Comparison of ENCODE assay signal across 8 mouse cellular contexts in genomic region chr13:30974247-30974630, GRCm38 (mm10). TPM values are rescaled to one million over a fixed set of nuclear protein-coding genes. Genes with fewer than 3 reads are reported as not detected.
DNase-seq lines count a peak whose midpoint lies in the region; ATAC-seq and TF ChIP-seq lines count a peak whose summit lies in the region.

No protein-coding gene starts in this region.

- 21% methylated on average over 5 of the region's 5 CpGs for WGBS in kidney, postnatal 0 days
- whole genome bisulfite sequencing in embryonic facial prominence, embryonic 11.5 days, result 23% methylated on average over 5 of the region's 5 CpGs
- 17% methylated on average over 5 of the region's 5 CpGs for WGBS in hindbrain, embryonic 15.5 days
- WGBS in midbrain, embryonic 16.5 days, result 21% methylated on average over 5 of the region's 5 CpGs

- no peaks in the 10 kb centered on the region for H3K4me1 ChIP-seq in kidney, postnatal 0 days (replicated peaks; ENCODE audit: insufficient read depth, low read length)
- H3K4me1 ChIP-seq in embryonic facial prominence, embryonic 11.5 days (ENCODE audit: control insufficient read depth, insufficient read depth, low read length), result no peaks in the 10 kb centered on the region
- H3K4me1 ChIP-seq in hindbrain, embryonic 15.5 days (replicated peaks), result peaks cover 14% of the 10 kb centered on the region
- peaks cover 12% of the 10 kb centered on the region for H3K4me1 ChIP-seq in midbrain, embryonic 16.5 days (ENCODE audit: control insufficient read depth, insufficient read depth, low read length)

- TF ChIP-seq CTCF in kidney, postnatal 0 days (IDR thresholded peaks at IDR 0.05; ENCODE audit: low read depth), result no peak

- peak overlapping the region; percentile 98 for H3K4me3 ChIP-seq in kidney, postnatal 0 days (replicated peaks; ENCODE audit: low read depth, low read length)
- H3K4me3 ChIP-seq in embryonic facial prominence, embryonic 11.5 days (ENCODE audit: low read depth, low read length), result peak overlapping the region; percentile 95
- peak overlapping the region; percentile 66 for H3K4me3 ChIP-seq in hindbrain, embryonic 15.5 days
- H3K4me3 ChIP-seq in midbrain, embryonic 16.5 days (ENCODE audit: low read depth, low read length), result peak overlapping the region; percentile 93

- no peaks in the 10 kb centered on the region for H3K9me3 ChIP-seq in kidney, postnatal 0 days (replicated peaks; ENCODE audit: low read length)
- no peaks in the 10 kb centered on the region for H3K9me3 ChIP-seq in embryonic facial prominence, embryonic 11.5 days (replicated peaks; ENCODE audit: control insufficient read depth, low read length)
- H3K9me3 ChIP-seq in hindbrain, embryonic 15.5 days, result no peaks in the 10 kb centered on the region
- no peaks in the 10 kb centered on the region for H3K9me3 ChIP-seq in midbrain, embryonic 16.5 days (replicated peaks; ENCODE audit: control insufficient read depth, low read length, poor library complexity, severe bottlenecking)

- H3K27ac ChIP-seq in kidney, postnatal 0 days, result peak overlapping the region; percentile 95; the same call in 1 of the 2 replicates
- peak overlapping the region; percentile 76; the same call in 1 of the 2 replicates for H3K27ac ChIP-seq in embryonic facial prominence, embryonic 11.5 days (replicated peaks; ENCODE audit: low read depth, low read length)
- 0 out of 2 replicates have a peak overlapping the region, but pooled peaks have one; percentile 47 for H3K27ac ChIP-seq in hindbrain, embryonic 15.5 days (replicated peaks)
- H3K27ac ChIP-seq in midbrain, embryonic 16.5 days (ENCODE audit: low read length), result peak overlapping the region; percentile 87

- H3K27me3 ChIP-seq in kidney, postnatal 0 days (ENCODE audit: insufficient read depth, low read length), result 0 out of 2 replicates have a peak, but pooled peaks cover 3% of the 10 kb centered on the region
- no peaks in the 10 kb centered on the region for H3K27me3 ChIP-seq in embryonic facial prominence, embryonic 11.5 days (ENCODE audit: control insufficient read depth, insufficient read depth, low read length)
- no peaks in the 10 kb centered on the region for H3K27me3 ChIP-seq in hindbrain, embryonic 15.5 days
- H3K27me3 ChIP-seq in midbrain, embryonic 16.5 days (ENCODE audit: control insufficient read depth, insufficient read depth, low read depth, low read length), result no peaks in the 10 kb centered on the region; the same call in 1 of the 2 replicates

- DNase-seq in kidney, postnatal 0 days (ENCODE audit: low spot score), result no peak
- no peak for DNase-seq in kidney, postnatal 10 days
- DNase-seq in embryonic facial prominence, embryonic 11.5 days (ENCODE audit: low spot score), result no peak
- DNase-seq in adrenal gland, adult 2 months, result no peak
- no peak for DNase-seq in adrenal gland, adult (ENCODE audit: inconsistent age in 2 of 2, low spot score in 1 of 2)
- no peak for DNase-seq in c-Kit-positive CD71-positive TER-119-positive erythroid progenitor cells, embryonic 14.5 days (ENCODE audit: low spot score)

- no peaks in the 10 kb centered on the region for H3K36me3 ChIP-seq in kidney, postnatal 0 days (ENCODE audit: insufficient read depth, low read length)
- no peaks in the 10 kb centered on the region for H3K36me3 ChIP-seq in embryonic facial prominence, embryonic 11.5 days (replicated peaks; ENCODE audit: control insufficient read depth, insufficient read depth, low read depth, low read length)
- no peaks in the 10 kb centered on the region for H3K36me3 ChIP-seq in hindbrain, embryonic 15.5 days
- no peaks in the 10 kb centered on the region for H3K36me3 ChIP-seq in midbrain, embryonic 16.5 days (ENCODE audit: control insufficient read depth, insufficient read depth, low read length)

- ATAC-seq in kidney, postnatal 0 days (replicated peaks; ENCODE audit: low FRiP score, low read depth), result peak; percentile 72
- ATAC-seq in embryonic facial prominence, embryonic 11.5 days (replicated peaks; ENCODE audit: insufficient number of reproducible peaks, low FRiP score, low TSS enrichment, low read depth), result peak; percentile 68; the same call in 1 of the 2 replicates
- peak; percentile 72 for ATAC-seq in hindbrain, embryonic 15.5 days (ENCODE audit: low FRiP score, low read depth)
- peak; percentile 74 for ATAC-seq in midbrain, embryonic 16.5 days

- H3K4me2 ChIP-seq in kidney, postnatal 0 days (ENCODE audit: low read length), result peak overlapping the region; percentile 64
- H3K4me2 ChIP-seq in embryonic facial prominence, embryonic 11.5 days (ENCODE audit: low read depth, low read length), result peak overlapping the region; percentile 57
- H3K4me2 ChIP-seq in hindbrain, embryonic 15.5 days, result peak overlapping the region; percentile 68
- H3K4me2 ChIP-seq in midbrain, embryonic 16.5 days (ENCODE audit: low read length), result peak overlapping the region; percentile 64

- H3K9ac ChIP-seq in kidney, postnatal 0 days (ENCODE audit: low read depth, low read length), result peak overlapping the region; percentile 92
- peak overlapping the region; percentile 87 for H3K9ac ChIP-seq in embryonic facial prominence, embryonic 11.5 days (replicated peaks; ENCODE audit: low read length)
- H3K9ac ChIP-seq in hindbrain, embryonic 15.5 days, result peak overlapping the region; percentile 64; the same call in 1 of the 2 replicates
- H3K9ac ChIP-seq in midbrain, embryonic 16.5 days (ENCODE audit: low read depth, low read length), result peak overlapping the region; percentile 60

RNA-seq across cellular contexts. Expression of gene Gm5447, which starts 0.2 kb away (rescaled TPM):
- 0.11 TPM in 1 of 2 replicates, not detected in the other for polyA plus RNA-seq in kidney, postnatal 0 days (2015; fragmentation: Nextera tagmentation; extraction: Ambion mirVana)
- polyA plus RNA-seq in embryonic facial prominence, embryonic 11.5 days (2014; fragmentation: Nextera tagmentation; extraction: Ambion mirVana), result 0.15 and 0.26 TPM in 2 replicates
- polyA plus RNA-seq in hindbrain, embryonic 15.5 days (2015; fragmentation: Nextera tagmentation; extraction: Ambion mirVana), result 0.08 TPM in 1 of 2 replicates, not detected in the other
- 0.11 TPM in 1 of 2 replicates, not detected in the other for polyA plus RNA-seq in midbrain, embryonic 16.5 days (2015; fragmentation: Nextera tagmentation; extraction: Ambion mirVana)
- not detected for total RNA-seq in adrenal gland, adult 2 months (2021)
- polyA plus RNA-seq in adrenal gland, adult 2 months (2012; rRNA removed), result not detected in 2 replicates

RNA-seq across cellular contexts. Expression of gene Exoc2, which starts 0.3 kb away (rescaled TPM):
- polyA plus RNA-seq in kidney, postnatal 0 days (2015; fragmentation: Nextera tagmentation; extraction: Ambion mirVana), result 22.1 and 23.4 TPM in 2 replicates
- polyA plus RNA-seq in embryonic facial prominence, embryonic 11.5 days (2014; fragmentation: Nextera tagmentation; extraction: Ambion mirVana), result 41.5 and 43.8 TPM in 2 replicates
- 47.9 and 50.0 TPM in 2 replicates for polyA plus RNA-seq in hindbrain, embryonic 15.5 days (2015; fragmentation: Nextera tagmentation; extraction: Ambion mirVana)
- 58.6 and 60.4 TPM in 2 replicates for polyA plus RNA-seq in midbrain, embryonic 16.5 days (2015; fragmentation: Nextera tagmentation; extraction: Ambion mirVana)
- 10 to 100 TPM; 29.3 to 31.5 TPM for total RNA-seq in adrenal gland, adult 2 months (2021)
- polyA plus RNA-seq in adrenal gland, adult 2 months (2012; rRNA removed), result 5.0 and 6.7 TPM in 2 replicates

RNA-seq across cellular contexts. Expression of gene Hus1b, which starts 26.7 kb away (rescaled TPM):
- polyA plus RNA-seq in kidney, postnatal 0 days (2015; fragmentation: Nextera tagmentation; extraction: Ambion mirVana), result 0.13 TPM in 1 of 2 replicates, not detected in the other
- polyA plus RNA-seq in embryonic facial prominence, embryonic 11.5 days (2014; fragmentation: Nextera tagmentation; extraction: Ambion mirVana), result not detected in 2 replicates
- polyA plus RNA-seq in hindbrain, embryonic 15.5 days (2015; fragmentation: Nextera tagmentation; extraction: Ambion mirVana), result not detected in 2 replicates
- not detected in 2 replicates for polyA plus RNA-seq in midbrain, embryonic 16.5 days (2015; fragmentation: Nextera tagmentation; extraction: Ambion mirVana)
- total RNA-seq in adrenal gland, adult 2 months (2021), result under 1 TPM; 0.23 to 0.31 TPM
- polyA plus RNA-seq in adrenal gland, adult 2 months (2012; rRNA removed), result 0.27 TPM in 1 of 2 replicates, not detected in the other
